Mouse (Mus musculus) kidney, postnatal 10 days (tissue): ENCODE measurements around the gene Agt.

Experiments
- DNase-seq: peaks from one replicate; pipeline ENCODE4 v3.0.0; 2021; ENCODE audit warnings: mixed read lengths

Agt gene

GRCm38 (mm10) chr8:124551011-124551661 lies 18.4 kb downstream of the Agt start:
- DNase-seq: no peak

DNA sequence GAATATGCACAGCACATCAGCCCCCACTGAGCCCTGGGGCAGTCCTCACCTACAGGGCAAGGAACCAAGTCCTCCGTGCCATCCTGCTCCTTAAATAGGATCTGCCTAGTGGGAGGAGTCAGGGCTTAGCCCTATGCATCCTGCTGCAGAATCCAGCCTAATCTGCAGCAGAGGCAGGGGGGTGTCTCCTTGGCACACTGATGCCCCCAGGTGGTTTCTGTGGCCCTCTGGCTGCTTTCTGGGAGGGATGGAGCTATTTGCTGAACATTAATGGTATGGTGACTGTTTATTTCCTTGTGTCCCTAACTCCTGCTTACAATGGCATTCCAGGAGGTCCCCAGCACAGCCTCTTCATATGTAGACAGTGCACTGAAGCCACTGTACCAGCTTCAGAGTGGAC lies 21.3 kb downstream of the Agt start:
- no peak for DNase-seq

DNA sequence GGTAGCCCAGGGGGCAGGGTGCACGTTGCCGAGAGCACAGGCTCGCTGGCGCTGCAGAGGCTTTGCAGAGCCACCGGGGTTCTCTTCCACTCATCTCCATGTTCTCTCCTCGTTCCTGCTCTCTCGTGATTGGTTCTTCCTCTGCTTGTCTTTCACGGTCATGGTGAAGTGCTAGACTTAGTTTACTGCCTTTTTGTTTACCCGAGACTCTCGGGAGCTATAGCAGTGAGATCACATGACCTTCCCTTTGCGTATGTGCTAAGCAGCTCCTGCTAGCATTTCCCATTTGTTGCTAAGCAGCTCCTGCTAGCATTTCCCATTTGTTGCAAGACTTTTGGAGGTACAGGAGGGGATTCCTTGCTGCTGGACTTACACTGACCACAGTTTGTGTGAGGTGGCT lies 22.2 kb downstream of the Agt start:
- DNase-seq: no peak

DNA sequence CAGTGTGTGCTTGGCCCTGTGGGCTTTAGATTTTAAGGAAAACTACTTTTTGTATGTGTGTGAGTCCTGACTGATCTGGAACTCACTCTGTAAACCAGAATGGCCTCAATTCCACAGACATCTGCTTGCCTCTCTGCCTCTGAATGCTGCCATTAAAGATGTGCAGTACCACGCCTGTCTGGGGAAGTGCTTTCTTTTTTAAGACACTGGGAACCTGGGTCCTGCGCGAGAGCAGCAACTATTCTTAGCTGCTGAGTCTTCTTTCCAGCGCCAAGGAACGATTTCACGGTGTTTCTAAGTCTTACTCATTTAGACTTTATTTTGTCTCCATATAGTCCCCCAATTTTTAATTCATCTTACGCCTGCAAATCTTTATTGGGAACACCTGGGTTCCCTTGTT lies 22.7 kb downstream of the Agt start:
- DNase-seq: no peak

DNA sequence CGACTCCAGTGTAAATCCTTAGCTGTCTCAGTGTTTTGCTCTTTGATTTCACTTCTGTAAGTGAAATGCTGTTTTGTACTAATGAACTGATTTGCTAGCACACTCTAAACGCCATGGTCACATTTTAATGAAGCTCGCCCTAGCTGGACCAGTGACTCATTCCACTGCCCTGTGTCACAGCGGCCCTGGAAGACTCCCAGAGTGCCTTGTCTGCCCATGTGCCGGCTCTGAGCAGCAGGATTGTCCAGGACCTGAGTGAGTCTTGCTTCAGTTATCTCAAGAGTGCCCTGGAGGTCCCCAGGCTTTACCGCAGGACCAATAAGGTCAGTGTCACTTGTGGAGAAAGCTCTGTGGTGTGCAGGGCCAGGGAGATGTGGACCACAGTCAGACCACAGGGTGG lies 23.1 kb downstream of the Agt start:
- no peak for DNase-seq

GRCm38 (mm10) chr8:124543272-124543671 lies 26.2 kb downstream of the Agt start:
- DNase-seq: no peak

DNA sequence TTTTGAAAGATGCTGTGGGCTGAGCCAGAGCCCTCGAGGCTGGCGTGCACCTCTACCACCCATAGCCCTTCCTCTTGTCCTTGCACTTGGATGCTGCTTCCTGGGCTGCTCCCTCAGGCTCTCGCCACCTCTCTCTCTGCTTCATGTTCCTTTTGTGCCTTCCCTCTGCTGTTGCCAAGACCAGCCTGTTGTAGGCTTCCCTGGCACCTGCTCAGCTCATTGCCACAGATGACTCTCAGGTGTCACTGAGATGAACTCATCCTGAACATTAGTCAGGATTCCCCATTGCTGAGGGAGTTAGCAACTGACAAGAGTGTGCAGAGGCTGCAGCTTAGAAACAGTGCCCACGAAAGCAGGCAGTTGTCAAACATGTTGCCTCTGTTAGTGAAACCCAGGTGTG lies 27.5 kb downstream of the Agt start:
- DNase-seq: no peak

DNA sequence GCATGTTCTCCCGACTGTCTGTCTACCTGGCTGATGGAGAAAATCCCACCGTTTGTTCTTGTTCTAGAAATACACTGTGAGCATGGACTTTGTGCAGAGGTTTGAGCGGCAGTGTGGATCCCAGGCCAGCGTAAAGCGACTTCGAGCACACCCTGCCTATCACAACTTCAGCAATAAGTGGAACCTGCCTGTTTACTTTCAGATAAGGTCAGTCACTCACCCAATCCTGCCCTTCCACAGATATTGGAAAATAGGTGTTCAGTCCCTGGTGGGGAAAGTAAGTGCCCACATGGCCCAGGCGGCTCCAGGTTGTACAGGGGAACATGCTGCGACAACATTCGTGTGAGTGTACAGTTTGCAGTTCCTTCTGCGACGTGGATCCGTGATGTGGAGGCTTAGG lies 28.6 kb downstream of the Agt start:
- no peak for DNase-seq

- no peak for DNase-seq
Observed at GRCm38 (mm10) chr8:124535451-124535850, 34.1 kb downstream of the Agt start.

DNA sequence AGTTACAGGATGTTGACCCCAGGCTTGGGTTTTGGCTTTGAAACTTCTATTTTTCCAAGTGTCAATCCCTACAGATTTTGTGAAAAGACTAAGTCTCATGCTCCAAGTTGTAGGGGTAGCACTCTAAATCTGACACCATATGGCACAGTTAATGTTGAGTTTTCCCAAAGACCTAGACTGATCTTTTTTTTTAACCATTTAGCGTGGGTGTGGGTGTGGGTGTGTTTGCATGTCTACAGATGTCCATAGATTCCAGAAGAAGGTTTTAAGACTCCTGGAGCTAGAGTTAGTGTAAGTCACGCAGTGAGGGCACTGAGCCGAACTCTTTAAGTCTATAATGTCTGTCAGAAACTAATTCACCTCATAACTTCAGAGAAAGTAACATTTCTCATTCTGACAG lies 36.9 kb downstream of the Agt start:
- DNase-seq: no peak

DNA sequence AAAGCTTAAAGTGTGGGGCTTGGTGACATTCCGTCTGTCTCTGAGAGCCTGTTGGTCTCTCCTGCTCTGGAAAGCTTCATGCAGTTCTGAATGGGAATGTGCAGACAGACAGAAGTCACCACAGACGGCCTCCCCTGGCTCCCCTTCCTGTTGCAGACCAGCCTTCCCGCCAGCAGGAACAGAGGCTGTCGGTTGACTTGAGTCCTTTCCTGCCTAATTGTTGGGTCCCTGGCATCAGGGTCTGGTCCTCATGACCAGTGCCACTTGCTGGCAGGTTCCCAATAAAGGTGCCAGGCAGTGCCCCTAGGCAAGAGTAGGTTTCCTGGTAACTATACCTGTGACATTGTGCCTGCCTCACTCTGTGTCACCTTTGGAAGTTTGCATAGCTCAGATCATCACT lies 38.5 kb downstream of the Agt start:
- DNase-seq: no peak

GRCm38 (mm10) chr8:124530556-124530955 lies 39.0 kb downstream of the Agt start:
- DNase-seq: no peak

- DNase-seq: no peak
Observed at GRCm38 (mm10) chr8:124530076-124530475, 39.4 kb downstream of the Agt start.

- no peak for DNase-seq
Observed at GRCm38 (mm10) chr8:124526261-124526660, 43.2 kb downstream of the Agt start.

DNA sequence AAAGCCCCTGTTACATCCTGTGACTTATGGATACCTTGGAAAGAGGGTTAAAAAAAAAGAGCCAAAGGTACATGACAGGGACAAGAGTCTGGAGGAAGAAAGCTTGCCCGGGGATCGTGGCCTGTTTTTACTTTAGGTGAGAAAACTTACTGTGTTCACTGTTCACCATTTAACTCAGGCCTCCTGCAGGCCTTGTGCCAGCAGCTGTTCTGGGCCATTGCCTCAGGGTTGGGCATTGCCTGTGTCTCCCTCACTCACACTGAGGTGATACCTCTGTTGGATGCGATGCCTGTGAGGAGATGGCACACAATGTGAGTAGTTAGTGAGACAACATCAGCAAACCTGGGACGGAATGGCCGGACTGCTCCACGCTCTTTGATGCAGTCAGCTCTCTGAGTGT lies 47.6 kb downstream of the Agt start:
- peak; percentile 50 for DNase-seq

DNA sequence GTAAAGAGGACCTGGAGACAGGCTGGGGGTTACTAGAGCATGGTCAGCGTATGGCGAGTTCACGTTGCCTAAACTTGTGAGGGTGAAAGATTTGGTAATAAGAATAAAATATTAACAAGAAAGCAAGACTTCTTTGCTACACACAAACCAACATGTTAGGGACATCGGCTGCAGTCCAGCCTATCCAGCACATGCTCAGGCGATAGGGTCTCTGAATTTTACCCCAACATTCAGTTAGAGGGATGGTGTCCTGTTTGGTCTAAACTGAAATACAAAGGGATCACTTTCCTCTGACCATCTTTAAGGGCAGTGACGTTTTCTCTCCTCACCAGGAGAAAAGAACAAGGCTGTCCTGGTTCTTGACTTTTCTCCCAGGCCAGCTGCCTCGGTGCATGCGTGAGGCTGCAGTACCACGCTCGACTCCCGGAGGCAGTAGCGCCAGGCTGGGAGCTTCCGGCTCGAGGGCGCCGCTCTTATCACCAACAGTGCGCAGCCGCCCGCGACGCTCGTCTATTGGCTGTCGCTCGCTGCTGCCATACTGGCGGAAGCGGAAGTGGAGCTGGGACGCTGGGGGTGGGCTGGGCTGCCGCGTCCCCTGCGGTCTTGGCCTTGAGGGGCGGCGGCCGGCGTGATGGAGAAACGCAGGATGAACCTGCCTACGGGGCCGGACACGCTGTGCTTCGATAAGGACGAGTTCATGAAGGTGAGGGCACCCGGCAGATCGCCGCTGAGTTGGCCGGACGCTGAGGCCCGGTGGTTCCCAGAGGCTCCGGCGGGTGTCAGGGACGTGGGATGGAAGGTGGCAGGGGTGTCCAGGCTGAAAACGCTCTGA lies 49.0 kb downstream of the Agt start, which contains the start of gene Cog2:
Gene Cog2, plus strand, starts transcription at position 519 of the 832 bp plus-strand sequence.
- DNase-seq: peak; percentile 95

GRCm38 (mm10) chr8:124517142-124517541 lies 52.4 kb downstream of the Agt start:
- DNase-seq: no peak

DNA sequence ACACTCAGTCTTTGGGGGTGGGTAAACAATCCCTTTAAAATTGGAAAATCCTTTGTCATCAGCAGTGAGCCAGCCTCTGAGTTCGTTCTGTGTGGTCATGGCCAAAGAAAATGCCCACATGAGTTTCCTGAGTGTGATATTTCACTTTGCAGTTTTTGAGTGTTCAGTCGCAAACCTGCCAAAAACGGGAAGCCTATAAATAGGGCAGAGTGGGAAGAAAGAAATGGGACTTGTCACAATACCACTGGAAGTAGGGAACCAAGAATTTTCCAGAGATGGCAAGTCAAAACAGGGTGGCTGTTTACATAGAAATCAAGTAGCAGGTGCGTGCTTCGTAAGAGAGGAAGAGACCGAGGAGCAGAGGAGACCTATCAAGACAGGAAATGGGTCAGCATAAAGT lies 53.0 kb downstream of the Agt start:
- no peak for DNase-seq

- DNase-seq: no peak
Observed at GRCm38 (mm10) chr8:124516039-124516438, 53.5 kb downstream of the Agt start.

DNA sequence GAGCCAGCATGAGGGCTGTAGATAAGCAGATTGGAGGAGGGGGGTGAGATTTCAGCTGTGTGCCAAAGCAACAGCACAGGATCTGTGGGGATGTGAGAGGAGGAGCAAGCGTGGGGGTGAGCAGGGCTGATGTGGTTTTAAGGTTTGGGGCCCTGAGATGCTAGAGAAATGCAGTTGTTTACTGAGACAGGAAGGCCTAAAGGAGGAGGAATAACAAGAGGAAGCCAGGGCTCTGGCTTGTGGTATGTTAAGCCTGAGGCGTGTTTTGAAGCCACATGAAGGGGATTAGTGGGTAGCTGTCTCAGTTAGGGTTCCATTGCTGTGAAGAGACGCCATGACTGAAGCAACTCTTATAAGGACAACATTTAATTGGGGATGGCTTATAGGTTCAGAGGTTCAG lies 60.4 kb downstream of the Agt start:
- DNase-seq: no peak

GRCm38 (mm10) chr8:124508321-124508695 lies 61.2 kb downstream of the Agt start:
- DNase-seq: no peak

GRCm38 (mm10) chr8:124507572-124508320 lies 61.8 kb downstream of the Agt start:
- no peak for DNase-seq
